Mouse (Mus musculus): ENCODE results near the gene En1. TPM values are rescaled to one million over a fixed set of nuclear protein-coding genes. Genes with fewer than 3 reads are reported as not detected.

Gene En1
- polyA plus RNA-seq, 1 experiment from 2014 or later = 0.06 TPM

Other genes starting within 250 kb of the En1 start
- 0.18 and 0.42 TPM in 2 replicates for gene Marco, start 97.4 kb upstream of the En1 start, polyA plus RNA-seq (2015; fragmentation: Nextera tagmentation; extraction: Ambion mirVana)

All from kidney, embryonic 16.5 days (tissue).